Mouse (Mus musculus): ENCODE measurements around the gene Adora1. TPM values are rescaled to one million over a fixed set of nuclear protein-coding genes. Genes with fewer than 3 reads are reported as not detected.

The Adora1 gene
- polyA plus RNA-seq, 2 experiments = 0.10 to 0.13 TPM

GRCm38 (mm10) chr1:134222122-134223055, 12.8 kb downstream of the Adora1 start:
- Histone ChIP-seq H3K36me3 (replicated peaks; ENCODE audit: control insufficient read depth, insufficient read depth, low read depth) (no peaks in the 10 kb centered on the region), H3K4me1 (replicated peaks; ENCODE audit: control insufficient read depth in 2 of 2, insufficient read depth in 2 of 2, low read length in 1 of 2) (0 out of 4 replicates have a peak, but pooled peaks cover 0 to 6% of the 10 kb centered on the region in 2 experiments), H3K27me3 (ENCODE audit: control insufficient read depth, insufficient read depth, low read length) (peaks cover 3% of the 10 kb centered on the region; the same call in 1 of the 2 replicates), H3K9me3 (ENCODE audit: control insufficient read depth, low read length) (no peaks in the 10 kb centered on the region), H3K9ac (replicated peaks) (no peak overlapping the region), H3K27ac (no peak overlapping the region), H3K4me2 (ENCODE audit: low read depth) (no peak overlapping the region), H3K4me3 (ENCODE audit: insufficient read depth in 1 of 2, low read depth in 2 of 2, low read length in 2 of 2) (no peak overlapping the region)
- no peak for DNase-seq (ENCODE audit: low read depth in 3 of 3, low spot score in 3 of 3)
- ATAC-seq (ENCODE audit: insufficient read depth) = 0 out of 2 replicates have a peak, but pooled peaks have one; percentile 31
- TF ChIP-seq CTCF (IDR thresholded peaks at IDR 0.05; ENCODE audit: low read depth) (no peak), EP300 (IDR thresholded peaks at IDR 0.05; ENCODE audit: low read depth) (no peak)
- WGBS (ENCODE audit: insufficient replicate concordance) = 40% methylated on average over 8 of the region's 8 CpGs

GRCm38 (mm10) chr1:134221172-134221571, 14.1 kb downstream of the Adora1 start:
- H3K4me3 ChIP-seq (ENCODE audit: insufficient read depth in 1 of 2, low read depth in 2 of 2, low read length in 2 of 2) = no peak overlapping the region
- no peaks in the 10 kb centered on the region for H3K9me3 ChIP-seq (ENCODE audit: control insufficient read depth, low read length)
- H3K4me1 ChIP-seq (replicated peaks; ENCODE audit: control insufficient read depth in 2 of 2, insufficient read depth in 2 of 2, low read length in 1 of 2) = 0 out of 4 replicates have a peak, but pooled peaks cover 0 to 6% of the 10 kb centered on the region in 2 experiments
- TF ChIP-seq EP300 (IDR thresholded peaks at IDR 0.05; ENCODE audit: low read depth) (no peak), CTCF (IDR thresholded peaks at IDR 0.05; ENCODE audit: low read depth) (no peak)
- H3K9ac ChIP-seq (replicated peaks) = no peak overlapping the region
- no peak overlapping the region for H3K4me2 ChIP-seq (ENCODE audit: low read depth)
- peaks cover 3% of the 10 kb centered on the region; the same call in 1 of the 2 replicates for H3K27me3 ChIP-seq (ENCODE audit: control insufficient read depth, insufficient read depth, low read length)
- H3K27ac ChIP-seq = no peak overlapping the region
- DNase-seq (ENCODE audit: low read depth in 3 of 3, low spot score in 3 of 3) (no peak), ATAC-seq (ENCODE audit: insufficient read depth) (no peak)
- WGBS (ENCODE audit: insufficient replicate concordance) = 51% methylated on average over 1 of the region's 1 CpGs
- H3K36me3 ChIP-seq (replicated peaks; ENCODE audit: control insufficient read depth, insufficient read depth, low read depth) = no peaks in the 10 kb centered on the region

GRCm38 (mm10) chr1:134219608-134220007, 15.6 kb downstream of the Adora1 start:
- Histone ChIP-seq H3K9ac (replicated peaks) (no peak overlapping the region), H3K4me2 (ENCODE audit: low read depth) (no peak overlapping the region), H3K36me3 (replicated peaks; ENCODE audit: control insufficient read depth, insufficient read depth, low read depth) (no peaks in the 10 kb centered on the region), H3K27ac (no peak overlapping the region), H3K9me3 (ENCODE audit: control insufficient read depth, low read length) (no peaks in the 10 kb centered on the region), H3K27me3 (ENCODE audit: control insufficient read depth, insufficient read depth, low read length) (no peaks in the 10 kb centered on the region), H3K4me3 (ENCODE audit: insufficient read depth in 1 of 2, low read depth in 2 of 2, low read length in 2 of 2) (no peak overlapping the region), H3K4me1 (replicated peaks; ENCODE audit: control insufficient read depth in 2 of 2, insufficient read depth in 2 of 2, low read length in 1 of 2) (0 out of 4 replicates have a peak, but pooled peaks cover 0 to 6% of the 10 kb centered on the region in 2 experiments)
- TF ChIP-seq CTCF (IDR thresholded peaks at IDR 0.05; ENCODE audit: low read depth) (no peak), EP300 (IDR thresholded peaks at IDR 0.05; ENCODE audit: low read depth) (no peak)
- no peak for DNase-seq (ENCODE audit: low read depth in 3 of 3, low spot score in 3 of 3)
- WGBS (ENCODE audit: insufficient replicate concordance) = 70% methylated on average over 5 of the region's 5 CpGs
- ATAC-seq (ENCODE audit: insufficient read depth) = no peak

- DNase-seq (ENCODE audit: low read depth in 3 of 3, low spot score in 3 of 3) = no peak
- Histone ChIP-seq H3K27ac (no peak overlapping the region), H3K27me3 (ENCODE audit: control insufficient read depth, insufficient read depth, low read length) (no peaks in the 10 kb centered on the region), H3K4me3 (ENCODE audit: insufficient read depth in 1 of 2, low read depth in 2 of 2, low read length in 2 of 2) (no peak overlapping the region), H3K36me3 (replicated peaks; ENCODE audit: control insufficient read depth, insufficient read depth, low read depth) (no peaks in the 10 kb centered on the region), H3K4me2 (ENCODE audit: low read depth) (no peak overlapping the region), H3K9ac (replicated peaks) (no peak overlapping the region), H3K4me1 (replicated peaks; ENCODE audit: control insufficient read depth in 2 of 2, insufficient read depth in 2 of 2, low read length in 1 of 2) (peaks cover 4 to 15% of the 10 kb centered on the region in 2 experiments; a peak in 2 of 4 replicates), H3K9me3 (ENCODE audit: control insufficient read depth, low read length) (no peaks in the 10 kb centered on the region)
- no peak for ATAC-seq (ENCODE audit: insufficient read depth)
- TF ChIP-seq CTCF (IDR thresholded peaks at IDR 0.05; ENCODE audit: low read depth) (no peak), EP300 (IDR thresholded peaks at IDR 0.05; ENCODE audit: low read depth) (no peak)
- 40% methylated on average over 3 of the region's 3 CpGs for WGBS (ENCODE audit: insufficient replicate concordance)
Observed at GRCm38 (mm10) chr1:134217942-134218341, 17.3 kb downstream of the Adora1 start.

- ATAC-seq (ENCODE audit: insufficient read depth) = no peak
- H3K27me3 ChIP-seq (ENCODE audit: control insufficient read depth, insufficient read depth, low read length) = no peaks in the 10 kb centered on the region
- WGBS (ENCODE audit: insufficient replicate concordance) = 41% methylated on average over 12 of the region's 12 CpGs
Observed at GRCm38 (mm10) chr1:134217028-134217481, 18.2 kb downstream of the Adora1 start.

More at GRCm38 (mm10) chr1:134217028-134217481, 18.2 kb downstream of the Adora1 start:
- DNase-seq (ENCODE audit: low read depth in 3 of 3, low spot score in 3 of 3) = no peak
- no peak for TF ChIP-seq EP300 (IDR thresholded peaks at IDR 0.05; ENCODE audit: low read depth)
- TF ChIP-seq CTCF (IDR thresholded peaks at IDR 0.05; ENCODE audit: low read depth) = no peak
- H3K4me1 ChIP-seq (replicated peaks; ENCODE audit: control insufficient read depth in 2 of 2, insufficient read depth in 2 of 2, low read length in 1 of 2) = peaks cover 4 to 14% of the 10 kb centered on the region in 2 experiments; a peak in 2 of 4 replicates
- H3K4me2 ChIP-seq (ENCODE audit: low read depth) = no peak overlapping the region
- no peak overlapping the region for H3K9ac ChIP-seq (replicated peaks)
- no peak overlapping the region for H3K4me3 ChIP-seq (ENCODE audit: insufficient read depth in 1 of 2, low read depth in 2 of 2, low read length in 2 of 2)
- H3K36me3 ChIP-seq (replicated peaks; ENCODE audit: control insufficient read depth, insufficient read depth, low read depth) = no peaks in the 10 kb centered on the region
- no peaks in the 10 kb centered on the region for H3K9me3 ChIP-seq (ENCODE audit: control insufficient read depth, low read length)
- no peak overlapping the region for H3K27ac ChIP-seq

Data from liver, embryonic 14.5 days (tissue).